Mouse (Mus musculus): Measurements from ENCODE around the gene Hist1h2af. TPM values are rescaled to one million over a fixed set of nuclear protein-coding genes. Genes with fewer than 3 reads are reported as not detected.

Gene Hist1h2af
- polyA plus RNA-seq, 1 experiment from 2014 or later = 5.1 TPM

DNA sequence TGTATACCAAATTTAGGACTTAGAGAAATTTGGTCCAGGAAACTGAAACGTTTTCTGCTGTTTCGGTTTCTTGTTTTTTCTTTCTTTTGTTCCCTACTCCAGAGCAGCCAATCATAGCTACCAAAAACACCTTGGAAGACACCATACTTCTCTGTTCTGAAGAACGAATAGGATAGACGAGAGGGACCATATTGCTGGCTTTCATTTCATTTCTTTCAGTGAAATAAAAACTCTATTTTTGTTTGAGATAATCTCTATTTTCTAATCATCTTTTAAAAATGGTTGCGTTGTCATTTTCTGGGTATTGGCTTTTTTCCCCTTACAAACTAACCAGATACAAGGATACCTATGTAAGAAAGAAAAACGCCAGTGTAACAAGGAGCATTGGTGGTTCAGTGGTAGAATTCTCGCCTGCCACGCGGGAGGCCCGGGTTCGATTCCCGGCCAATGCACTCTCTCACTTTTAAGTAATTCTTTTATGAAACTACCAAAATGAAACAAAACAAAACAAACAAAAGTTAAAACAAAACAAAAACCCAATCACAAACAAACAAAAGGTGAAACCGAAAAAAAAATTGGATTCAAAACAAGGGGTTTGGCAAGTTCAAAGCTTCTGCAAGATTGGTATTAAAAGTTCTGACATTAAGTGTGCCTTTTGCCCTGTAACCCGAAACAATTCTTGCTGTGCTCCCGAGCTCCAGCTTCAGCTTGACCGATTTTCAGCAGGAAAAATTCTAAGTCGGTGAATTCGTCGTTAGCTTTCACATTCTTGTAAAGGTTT, 16.7 kb upstream of the Hist1h2af start:
- WGBS = under 1% methylated on average over 19 of the region's 19 CpGs
- H3K4me1 ChIP-seq (ENCODE audit: control insufficient read depth, insufficient read depth, low read length) = no peaks in the 10 kb centered on the region
- H3K4me3 ChIP-seq (ENCODE audit: low read depth, low read length) = peak overlapping the region; percentile 47
- H3K9ac ChIP-seq (ENCODE audit: low read length) = no peak overlapping the region
- H3K4me2 ChIP-seq (ENCODE audit: low read depth, severe bottlenecking) = peak overlapping the region; percentile 45
- peak; percentile 82 for DNase-seq (ENCODE audit: low spot score)
- ATAC-seq (ENCODE audit: insufficient number of reproducible peaks, low FRiP score, low TSS enrichment, low read depth) = peak; percentile 71
- no peaks in the 10 kb centered on the region for H3K9me3 ChIP-seq (ENCODE audit: control insufficient read depth, low read length)
- H3K27ac ChIP-seq (replicated peaks; ENCODE audit: low read depth, low read length) = no peak overlapping the region
- H3K36me3 ChIP-seq (ENCODE audit: control insufficient read depth, insufficient read depth, low read length) = no peaks in the 10 kb centered on the region
- no peaks in the 10 kb centered on the region for H3K27me3 ChIP-seq (ENCODE audit: control insufficient read depth, insufficient read depth, low read length)

DNA sequence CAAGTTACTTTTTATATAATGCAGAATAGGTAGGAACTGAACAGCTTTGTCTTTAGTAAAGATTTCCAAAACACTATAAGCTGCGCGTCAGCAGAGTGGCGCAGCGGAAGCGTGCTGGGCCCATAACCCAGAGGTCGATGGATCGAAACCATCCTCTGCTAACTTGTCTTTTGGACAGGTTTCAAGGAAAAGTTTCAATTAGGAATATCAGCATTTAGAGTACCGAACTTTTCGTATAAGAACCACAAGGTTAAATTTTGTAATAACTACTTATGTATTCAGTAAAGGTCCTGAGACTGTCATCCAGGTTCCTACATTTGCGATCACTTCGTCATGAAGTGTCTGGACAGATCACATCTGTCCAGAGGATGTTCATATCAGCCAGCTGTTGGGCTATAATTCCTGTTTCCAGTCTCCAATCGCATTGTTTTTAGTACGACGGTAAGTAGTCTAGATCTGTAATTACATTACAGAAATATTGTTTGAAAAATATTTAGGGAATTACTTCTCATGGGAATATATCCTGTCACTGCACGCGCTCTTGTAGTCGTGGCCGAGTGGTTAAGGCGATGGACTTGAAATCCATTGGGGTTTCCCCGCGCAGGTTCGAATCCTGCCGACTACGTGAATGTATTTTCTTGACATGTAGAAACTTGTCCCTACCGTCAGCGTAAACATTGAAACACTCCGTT, 16.0 kb upstream of the Hist1h2af start:
- H3K9me3 ChIP-seq (ENCODE audit: control insufficient read depth, low read length) = no peaks in the 10 kb centered on the region
- H3K9ac ChIP-seq (ENCODE audit: low read length) = no peak overlapping the region
- no peaks in the 10 kb centered on the region for H3K36me3 ChIP-seq (ENCODE audit: control insufficient read depth, insufficient read depth, low read length)
- under 1% methylated on average over 27 of the region's 27 CpGs for WGBS
- ATAC-seq (ENCODE audit: insufficient number of reproducible peaks, low FRiP score, low TSS enrichment, low read depth) (peak; percentile 86), DNase-seq (ENCODE audit: low spot score) (peak; percentile 92)
- H3K27ac ChIP-seq (replicated peaks; ENCODE audit: low read depth, low read length) = no peak overlapping the region
- peak overlapping the region; percentile 70 for H3K4me2 ChIP-seq (ENCODE audit: low read depth, severe bottlenecking)
- no peaks in the 10 kb centered on the region for H3K4me1 ChIP-seq (ENCODE audit: control insufficient read depth, insufficient read depth, low read length)
- no peaks in the 10 kb centered on the region for H3K27me3 ChIP-seq (ENCODE audit: control insufficient read depth, insufficient read depth, low read length)
- peak overlapping the region; percentile 47 for H3K4me3 ChIP-seq (ENCODE audit: low read depth, low read length)

DNA sequence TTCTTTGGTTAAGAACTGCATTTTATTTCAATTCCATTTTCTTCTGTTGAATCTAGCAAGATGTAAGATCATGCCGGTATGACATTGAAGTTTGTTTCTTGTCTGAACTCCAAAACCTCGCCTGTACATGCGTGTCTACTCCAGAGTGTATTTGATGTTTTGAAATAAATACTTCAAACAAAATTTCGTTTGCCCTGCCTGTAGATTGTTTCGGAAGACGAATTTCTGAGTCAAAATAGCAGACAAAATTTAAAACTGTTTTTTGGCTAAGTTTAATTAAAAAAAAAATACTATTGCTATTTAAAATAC, 15.5 kb upstream of the Hist1h2af start:
- no peaks in the 10 kb centered on the region for H3K36me3 ChIP-seq (ENCODE audit: control insufficient read depth, insufficient read depth, low read length)
- WGBS = under 1% methylated on average over 6 of the region's 6 CpGs
- no peak for ATAC-seq (ENCODE audit: insufficient number of reproducible peaks, low FRiP score, low TSS enrichment, low read depth)
- no peaks in the 10 kb centered on the region for H3K4me1 ChIP-seq (ENCODE audit: control insufficient read depth, insufficient read depth, low read length)
- no peak for DNase-seq (ENCODE audit: low spot score)
- no peaks in the 10 kb centered on the region for H3K9me3 ChIP-seq (ENCODE audit: control insufficient read depth, low read length)
- no peak overlapping the region for H3K27ac ChIP-seq (replicated peaks; ENCODE audit: low read depth, low read length)
- H3K4me3 ChIP-seq (ENCODE audit: low read depth, low read length) = peak overlapping the region; percentile 47
- H3K4me2 ChIP-seq (ENCODE audit: low read depth, severe bottlenecking) = peak overlapping the region; percentile 28; the same call in 1 of the 2 replicates
- no peak overlapping the region for H3K9ac ChIP-seq (ENCODE audit: low read length)
- H3K27me3 ChIP-seq (ENCODE audit: control insufficient read depth, insufficient read depth, low read length) = no peaks in the 10 kb centered on the region

DNA sequence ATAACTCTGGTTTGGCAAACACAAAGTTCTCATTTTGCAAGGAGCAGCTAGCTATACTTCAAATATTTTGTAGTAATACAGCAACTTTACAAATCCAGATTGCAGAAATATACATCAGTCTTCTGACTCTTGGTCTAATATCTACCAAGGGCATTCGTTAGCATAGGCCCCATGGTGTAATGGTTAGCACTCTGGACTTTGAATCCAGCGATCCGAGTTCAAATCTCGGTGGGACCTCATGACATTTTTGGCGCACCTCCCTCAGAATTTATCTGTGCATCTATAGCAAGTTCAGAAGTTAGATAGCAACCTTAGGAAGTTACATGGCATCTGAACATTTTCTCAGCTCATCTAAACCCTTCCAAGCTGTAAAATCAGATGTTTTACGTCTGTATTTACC, 14.8 kb upstream of the Hist1h2af start:
- Histone ChIP-seq H3K36me3 (ENCODE audit: control insufficient read depth, insufficient read depth, low read length) (no peaks in the 10 kb centered on the region), H3K9ac (ENCODE audit: low read length) (no peak overlapping the region), H3K4me2 (ENCODE audit: low read depth, severe bottlenecking) (peak overlapping the region; percentile 69), H3K27me3 (ENCODE audit: control insufficient read depth, insufficient read depth, low read length) (no peaks in the 10 kb centered on the region), H3K9me3 (ENCODE audit: control insufficient read depth, low read length) (no peaks in the 10 kb centered on the region), H3K4me1 (ENCODE audit: control insufficient read depth, insufficient read depth, low read length) (no peaks in the 10 kb centered on the region), H3K4me3 (ENCODE audit: low read depth, low read length) (peak overlapping the region; percentile 34), H3K27ac (replicated peaks; ENCODE audit: low read depth, low read length) (no peak overlapping the region)
- under 1% methylated on average over 6 of the region's 6 CpGs for WGBS
- peak; percentile 49; the same call in 1 of the 2 replicates for ATAC-seq (ENCODE audit: insufficient number of reproducible peaks, low FRiP score, low TSS enrichment, low read depth)
- peak; percentile 92 for DNase-seq (ENCODE audit: low spot score)

DNA sequence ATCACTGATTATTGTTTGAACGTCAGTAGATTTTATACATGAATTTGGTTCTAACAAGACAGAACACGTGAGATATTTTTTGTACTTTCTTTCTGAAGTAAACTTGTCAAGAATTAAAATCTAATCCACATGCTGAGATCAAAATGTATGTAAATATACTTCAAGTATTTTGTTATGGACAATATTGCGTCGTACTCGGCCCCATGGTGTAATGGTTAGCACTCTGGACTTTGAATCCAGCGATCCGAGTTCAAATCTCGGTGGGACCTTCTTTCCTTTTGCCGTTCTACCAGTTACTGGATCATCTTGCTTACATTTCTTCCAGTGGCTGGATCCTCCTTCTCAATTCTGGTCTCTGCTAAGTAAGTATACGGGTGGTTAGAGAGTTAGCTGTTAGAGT, 14.3 kb upstream of the Hist1h2af start:
- Histone ChIP-seq H3K27me3 (ENCODE audit: control insufficient read depth, insufficient read depth, low read length) (no peaks in the 10 kb centered on the region), H3K27ac (replicated peaks; ENCODE audit: low read depth, low read length) (no peak overlapping the region), H3K36me3 (ENCODE audit: control insufficient read depth, insufficient read depth, low read length) (no peaks in the 10 kb centered on the region), H3K9ac (ENCODE audit: low read length) (no peak overlapping the region), H3K4me2 (ENCODE audit: low read depth, severe bottlenecking) (peak overlapping the region; percentile 69), H3K4me1 (ENCODE audit: control insufficient read depth, insufficient read depth, low read length) (no peaks in the 10 kb centered on the region), H3K4me3 (ENCODE audit: low read depth, low read length) (peak overlapping the region; percentile 34), H3K9me3 (ENCODE audit: control insufficient read depth, low read length) (no peaks in the 10 kb centered on the region)
- peak; percentile 17; the same call in 1 of the 2 replicates for ATAC-seq (ENCODE audit: insufficient number of reproducible peaks, low FRiP score, low TSS enrichment, low read depth)
- under 1% methylated on average over 10 of the region's 10 CpGs for WGBS
- peak; percentile 88 for DNase-seq (ENCODE audit: low spot score)

DNA sequence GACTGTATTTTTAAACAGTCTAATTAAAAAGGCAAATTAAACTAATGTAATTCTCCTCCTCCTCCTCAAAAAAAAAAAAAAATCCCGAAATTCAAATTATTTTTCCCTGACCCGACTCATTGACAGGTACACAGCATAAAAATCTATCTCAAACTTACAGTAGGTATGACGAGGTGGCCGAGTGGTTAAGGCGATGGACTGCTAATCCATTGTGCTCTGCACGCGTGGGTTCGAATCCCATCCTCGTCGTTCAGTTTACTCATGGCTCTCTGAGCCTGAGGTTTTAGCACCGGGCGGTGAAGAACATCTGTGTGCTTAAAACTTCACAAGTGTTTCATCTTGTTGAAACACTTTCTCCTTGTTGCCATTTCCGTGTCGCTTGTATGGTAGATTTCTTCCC, 12.0 kb upstream of the Hist1h2af start:
- H3K27me3 ChIP-seq (ENCODE audit: control insufficient read depth, insufficient read depth, low read length) = no peaks in the 10 kb centered on the region
- no peak overlapping the region for H3K27ac ChIP-seq (replicated peaks; ENCODE audit: low read depth, low read length)
- under 1% methylated on average over 14 of the region's 14 CpGs for WGBS
- peak; percentile 86 for DNase-seq (ENCODE audit: low spot score)
- no peak for ATAC-seq (ENCODE audit: insufficient number of reproducible peaks, low FRiP score, low TSS enrichment, low read depth)
- no peak overlapping the region for H3K4me3 ChIP-seq (ENCODE audit: low read depth, low read length)
- no peaks in the 10 kb centered on the region for H3K9me3 ChIP-seq (ENCODE audit: control insufficient read depth, low read length)
- H3K36me3 ChIP-seq (ENCODE audit: control insufficient read depth, insufficient read depth, low read length) = no peaks in the 10 kb centered on the region
- no peak overlapping the region for H3K4me2 ChIP-seq (ENCODE audit: low read depth, severe bottlenecking)
- H3K4me1 ChIP-seq (ENCODE audit: control insufficient read depth, insufficient read depth, low read length) = no peaks in the 10 kb centered on the region
- no peak overlapping the region for H3K9ac ChIP-seq (ENCODE audit: low read length)

DNA sequence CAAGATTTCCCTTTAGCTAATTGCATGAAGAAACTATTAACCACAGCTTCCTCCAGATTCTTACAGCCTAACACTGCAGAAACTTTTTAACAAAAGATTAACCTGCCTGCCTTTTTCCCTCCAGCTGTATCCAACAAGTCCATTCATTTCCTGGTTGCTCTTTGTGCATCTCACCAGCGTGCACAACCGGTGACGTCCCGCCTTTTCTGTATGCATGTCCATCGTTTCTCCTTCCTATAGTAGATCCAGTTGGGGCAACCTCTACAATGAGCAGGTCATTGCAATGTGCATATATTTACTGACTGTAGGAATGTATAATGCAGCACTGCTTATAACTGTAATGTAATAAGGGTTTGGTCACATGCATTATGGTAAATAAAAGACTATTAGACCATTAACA, 9.7 kb upstream of the Hist1h2af start:
- Histone ChIP-seq H3K4me1 (ENCODE audit: control insufficient read depth, insufficient read depth, low read length) (peaks cover 1% of the 10 kb centered on the region), H3K27me3 (ENCODE audit: control insufficient read depth, insufficient read depth, low read length) (no peaks in the 10 kb centered on the region), H3K9me3 (ENCODE audit: control insufficient read depth, low read length) (no peaks in the 10 kb centered on the region), H3K36me3 (ENCODE audit: control insufficient read depth, insufficient read depth, low read length) (no peaks in the 10 kb centered on the region), H3K9ac (ENCODE audit: low read length) (no peak overlapping the region), H3K4me3 (ENCODE audit: low read depth, low read length) (no peak overlapping the region), H3K27ac (replicated peaks; ENCODE audit: low read depth, low read length) (no peak overlapping the region), H3K4me2 (ENCODE audit: low read depth, severe bottlenecking) (no peak overlapping the region)
- ATAC-seq (ENCODE audit: insufficient number of reproducible peaks, low FRiP score, low TSS enrichment, low read depth) = no peak
- DNase-seq (ENCODE audit: low spot score) = no peak
- 56% methylated on average over 5 of the region's 5 CpGs for WGBS

DNA sequence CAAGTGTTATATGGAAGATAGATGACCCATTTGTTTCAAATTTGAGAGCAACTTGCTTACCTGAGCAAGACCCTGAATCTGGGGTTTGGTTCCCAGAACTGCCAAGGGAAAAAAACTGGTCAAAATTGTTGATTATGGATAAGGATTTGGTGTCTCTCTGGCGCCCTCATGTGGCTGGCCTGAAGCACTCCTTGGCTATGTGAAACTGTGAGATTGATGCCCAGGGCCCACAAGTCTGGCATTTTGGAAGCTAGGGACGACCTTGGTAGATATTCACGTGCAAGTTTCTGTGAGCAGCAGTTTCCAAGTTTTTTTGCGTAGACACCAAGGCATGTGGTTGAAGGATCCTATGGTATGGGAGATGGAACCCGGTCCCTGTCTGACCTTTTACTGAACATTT, 9.1 kb upstream of the Hist1h2af start:
- peaks cover 4% of the 10 kb centered on the region for H3K4me1 ChIP-seq (ENCODE audit: control insufficient read depth, insufficient read depth, low read length)
- no peak overlapping the region for H3K27ac ChIP-seq (replicated peaks; ENCODE audit: low read depth, low read length)
- H3K4me3 ChIP-seq (ENCODE audit: low read depth, low read length) = no peak overlapping the region
- no peak overlapping the region for H3K9ac ChIP-seq (ENCODE audit: low read length)
- H3K36me3 ChIP-seq (ENCODE audit: control insufficient read depth, insufficient read depth, low read length) = no peaks in the 10 kb centered on the region
- H3K9me3 ChIP-seq (ENCODE audit: control insufficient read depth, low read length) = no peaks in the 10 kb centered on the region
- peak overlapping the region; percentile 7; the same call in 1 of the 2 replicates for H3K4me2 ChIP-seq (ENCODE audit: low read depth, severe bottlenecking)
- 9% methylated on average over 5 of the region's 5 CpGs for WGBS
- peak; percentile 93 for DNase-seq (ENCODE audit: low spot score)
- H3K27me3 ChIP-seq (ENCODE audit: control insufficient read depth, insufficient read depth, low read length) = no peaks in the 10 kb centered on the region
- ATAC-seq (ENCODE audit: insufficient number of reproducible peaks, low FRiP score, low TSS enrichment, low read depth) = no peak
